Mouse (Mus musculus): ENCODE data around the gene Srrm4. TPM values are rescaled to one million over a fixed set of nuclear protein-coding genes. Genes with fewer than 3 reads are reported as not detected.
A peak's percentile ranks its signal among the peaks of the same experiment; 100 is the strongest.

The Srrm4 gene
- total RNA-seq, 2 experiments from 2014 or later = 45.3 to 53.8 TPM

DNA sequence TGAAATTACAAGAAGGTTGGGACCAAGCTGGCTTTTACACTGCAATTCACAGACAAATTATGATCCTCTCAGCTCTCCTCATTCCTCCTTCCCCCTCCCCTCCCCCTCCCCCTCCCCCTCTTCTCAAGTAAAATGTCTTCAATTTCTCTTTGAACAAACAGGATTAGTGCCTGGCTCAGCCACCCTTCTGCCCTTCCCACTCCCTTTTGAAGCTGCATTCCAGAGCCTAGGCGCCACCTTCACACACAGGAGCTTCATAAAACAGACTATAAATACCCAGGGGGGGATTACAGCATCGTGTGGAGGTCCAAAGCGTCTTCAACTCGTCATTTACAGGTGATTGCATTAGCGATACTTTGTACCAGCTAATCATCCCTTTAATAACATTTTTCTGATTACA is 175.4 kb downstream of the Srrm4 start:
- DNase-seq = no peak
- intact Hi-C loops (cut with DNase I) = no loop called here

DNA sequence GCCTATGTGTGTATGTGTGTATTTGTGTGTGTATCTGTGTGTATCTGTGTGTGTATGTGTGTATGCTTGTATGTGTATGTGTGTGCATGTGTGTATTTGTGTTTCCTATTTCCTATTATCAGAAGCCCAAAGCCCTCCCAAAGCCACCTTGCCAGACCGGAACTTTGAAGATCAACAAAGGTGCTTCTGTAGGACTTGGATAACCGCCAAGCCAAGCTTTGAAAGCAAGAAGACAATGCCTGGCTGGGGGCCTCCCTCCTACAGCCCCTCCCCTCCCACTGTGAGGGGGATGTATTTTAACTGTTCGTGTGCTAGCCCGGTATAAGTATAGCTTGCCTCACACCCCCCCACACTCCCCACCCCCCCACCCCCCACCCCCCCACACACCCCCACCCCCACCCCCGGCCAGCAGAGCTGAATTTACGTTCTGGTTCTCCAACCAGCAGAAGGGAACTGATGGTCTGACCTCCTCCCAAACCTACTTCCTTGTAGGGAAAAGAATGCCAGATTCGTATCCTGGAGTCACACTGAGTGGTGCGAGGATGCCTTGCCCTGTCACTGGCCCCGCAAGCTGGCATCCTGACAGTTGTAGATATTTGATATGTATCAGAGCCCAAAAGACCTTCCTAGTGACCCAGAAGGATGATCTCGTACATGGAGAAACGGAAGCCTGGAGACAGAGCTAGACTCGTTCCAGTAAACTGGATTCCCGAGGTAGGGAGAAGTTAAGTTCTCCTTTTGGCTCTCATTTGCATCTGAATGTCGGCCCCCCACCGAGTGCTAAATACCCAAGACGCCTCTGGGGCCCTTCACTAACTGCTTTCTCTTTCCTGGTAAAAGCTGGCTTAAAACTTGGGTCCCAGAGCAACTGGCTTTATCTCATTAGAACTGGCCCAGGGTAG is 181.7 kb downstream of the Srrm4 start:
- intact Hi-C loops (cut with DNase I) = no loop called here

DNA sequence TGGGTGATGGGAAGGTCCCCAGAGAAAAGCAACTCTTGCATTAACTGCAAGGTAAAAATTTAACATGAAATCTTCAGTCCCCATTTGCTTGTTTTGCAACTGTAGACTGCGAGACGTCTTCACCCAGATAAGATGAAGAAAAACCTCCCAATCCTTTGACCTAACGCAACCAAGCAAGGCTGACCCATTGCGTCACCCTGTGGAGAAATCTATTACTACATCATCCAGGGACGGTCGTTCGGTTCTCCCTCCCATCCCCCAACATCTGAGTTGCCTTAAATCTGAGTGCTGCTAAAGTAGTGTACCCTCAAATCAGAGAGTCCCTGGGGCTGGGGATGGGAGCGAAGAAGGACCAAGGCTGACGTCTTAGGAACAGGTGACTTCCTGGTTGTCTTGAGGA is 182.7 kb downstream of the Srrm4 start:
- intact Hi-C loops (cut with DNase I) = no loop called here
- no peak for DNase-seq

More for the DNA sequence above, 181.7 kb downstream of the Srrm4 start:
- no peak for DNase-seq

DNA sequence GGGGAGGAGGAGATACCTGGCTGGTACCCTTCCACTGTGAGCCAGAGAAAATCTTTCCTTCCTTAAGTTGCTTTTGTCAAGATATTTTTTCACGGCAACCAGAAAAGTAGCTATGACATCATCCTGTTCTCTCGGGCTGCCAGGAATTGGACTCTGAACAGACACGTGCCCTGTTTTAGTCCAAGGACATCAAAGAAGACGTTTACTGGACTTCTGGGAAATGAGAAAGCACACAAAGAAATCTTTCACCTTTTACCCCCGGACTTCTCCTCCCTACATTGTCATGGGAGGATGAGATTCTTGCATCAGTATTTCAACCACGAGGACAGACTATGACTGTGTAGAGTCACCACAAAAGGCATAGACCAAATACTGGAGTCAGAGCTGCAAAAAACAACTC is 183.7 kb downstream of the Srrm4 start:
- intact Hi-C loops (cut with DNase I) = no loop called here
- DNase-seq = no peak

DNA sequence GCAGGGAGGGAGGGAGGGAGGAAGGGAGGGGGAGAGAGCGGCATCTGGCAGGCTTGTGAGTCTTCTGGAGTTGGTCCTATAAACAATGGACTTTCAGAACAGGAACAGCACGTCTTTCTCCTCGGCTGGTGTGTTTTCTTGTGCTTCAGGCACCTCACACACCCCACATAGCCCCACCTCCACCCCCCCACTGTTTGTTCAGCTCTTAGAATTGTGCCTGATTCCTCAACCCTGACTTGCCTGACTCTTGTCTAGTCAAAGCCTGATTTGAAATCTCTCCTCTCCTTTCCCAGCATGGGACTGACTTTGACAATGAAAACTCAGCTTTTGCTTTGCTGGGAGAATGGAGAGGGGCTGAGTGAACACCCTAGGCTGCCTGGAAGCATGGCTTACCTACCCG is 184.3 kb downstream of the Srrm4 start:
- intact Hi-C loops (cut with DNase I) = no loop called here
- no peak for DNase-seq

DNA sequence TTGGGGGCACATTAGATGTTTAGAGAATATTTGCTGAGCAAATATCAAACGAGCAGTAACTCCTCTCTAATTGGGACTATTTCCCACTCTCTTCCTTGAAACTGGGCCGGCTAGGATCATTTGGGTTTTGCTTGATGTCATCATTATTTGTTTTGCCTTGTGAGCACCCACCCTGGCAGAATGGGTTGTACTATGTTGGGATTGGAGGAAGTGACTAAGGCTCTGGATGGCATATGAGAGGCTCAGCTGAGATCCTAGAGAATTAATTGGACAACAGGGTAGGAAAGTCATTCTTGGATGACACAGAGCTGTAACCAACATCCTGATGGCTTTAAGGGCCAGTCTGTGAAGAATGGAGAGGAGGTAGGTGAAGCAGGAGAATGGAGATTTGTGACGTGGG is 185.1 kb downstream of the Srrm4 start:
- no peak for DNase-seq
- intact Hi-C loops (cut with DNase I) = no loop called here

DNA sequence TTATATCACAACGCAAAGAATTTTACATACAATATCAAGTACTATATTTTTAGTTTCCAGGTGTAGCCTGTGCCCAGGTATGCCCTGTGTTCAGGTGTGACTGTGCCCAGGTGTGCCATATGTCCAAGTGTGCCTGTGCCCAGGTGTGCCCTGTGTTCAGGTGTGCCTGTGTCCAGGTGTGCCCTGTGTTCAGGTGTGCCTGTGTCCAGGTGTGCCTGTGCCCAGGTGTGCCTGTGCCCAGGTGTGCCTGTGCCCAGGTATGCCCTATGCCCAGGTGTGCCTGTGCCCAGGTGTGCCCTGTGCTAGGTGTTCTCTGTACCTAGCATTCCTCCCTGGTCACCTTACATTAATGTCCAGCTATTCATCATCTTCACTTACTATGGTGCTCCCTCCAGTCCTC is 185.7 kb downstream of the Srrm4 start:
- intact Hi-C loops (cut with DNase I) = no loop called here

DNA sequence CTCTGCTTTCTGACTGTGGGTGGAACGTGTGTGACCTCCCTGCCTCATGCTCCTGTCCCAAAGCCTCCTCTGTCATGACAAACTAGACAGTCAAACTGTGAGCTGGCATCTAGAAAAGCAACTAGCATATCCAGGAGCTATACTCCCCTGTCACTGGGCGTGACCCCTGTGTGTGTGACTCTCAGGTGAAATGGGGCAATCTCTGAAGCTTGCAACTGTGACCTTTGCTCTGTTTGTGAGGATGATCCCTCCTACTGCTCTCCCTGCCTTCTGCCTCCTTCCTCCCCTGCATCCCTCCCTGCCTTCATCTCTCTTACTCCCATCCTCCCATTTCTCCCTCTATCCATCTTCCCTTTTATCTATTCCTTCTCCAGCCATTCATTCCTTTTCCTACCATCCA is 187.6 kb downstream of the Srrm4 start:
- intact Hi-C loops (cut with DNase I) = no loop called here
- no peak for DNase-seq

More for the DNA sequence above, 185.7 kb downstream of the Srrm4 start:
- DNase-seq = no peak

DNA sequence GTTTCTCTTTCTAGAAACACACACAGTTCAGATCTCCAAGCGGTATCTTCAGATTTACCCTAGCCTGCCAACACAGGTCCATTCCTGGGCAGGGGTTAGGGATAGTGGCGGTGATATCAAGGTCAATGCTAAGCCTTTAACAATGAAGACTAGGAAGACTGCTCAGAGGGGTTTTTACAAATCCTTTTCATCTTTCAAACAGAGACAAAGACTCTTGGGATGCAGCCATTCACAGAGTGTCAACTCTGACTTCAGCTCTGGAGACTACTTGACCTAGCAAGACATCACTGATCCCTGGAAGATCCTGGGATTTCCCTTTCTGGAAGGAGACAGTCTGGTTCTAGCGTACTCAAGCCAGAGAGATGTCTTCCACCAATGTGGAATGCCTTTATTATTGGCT is 190.8 kb downstream of the Srrm4 start:
- intact Hi-C loops (cut with DNase I) = no loop called here
- no peak for DNase-seq

DNA sequence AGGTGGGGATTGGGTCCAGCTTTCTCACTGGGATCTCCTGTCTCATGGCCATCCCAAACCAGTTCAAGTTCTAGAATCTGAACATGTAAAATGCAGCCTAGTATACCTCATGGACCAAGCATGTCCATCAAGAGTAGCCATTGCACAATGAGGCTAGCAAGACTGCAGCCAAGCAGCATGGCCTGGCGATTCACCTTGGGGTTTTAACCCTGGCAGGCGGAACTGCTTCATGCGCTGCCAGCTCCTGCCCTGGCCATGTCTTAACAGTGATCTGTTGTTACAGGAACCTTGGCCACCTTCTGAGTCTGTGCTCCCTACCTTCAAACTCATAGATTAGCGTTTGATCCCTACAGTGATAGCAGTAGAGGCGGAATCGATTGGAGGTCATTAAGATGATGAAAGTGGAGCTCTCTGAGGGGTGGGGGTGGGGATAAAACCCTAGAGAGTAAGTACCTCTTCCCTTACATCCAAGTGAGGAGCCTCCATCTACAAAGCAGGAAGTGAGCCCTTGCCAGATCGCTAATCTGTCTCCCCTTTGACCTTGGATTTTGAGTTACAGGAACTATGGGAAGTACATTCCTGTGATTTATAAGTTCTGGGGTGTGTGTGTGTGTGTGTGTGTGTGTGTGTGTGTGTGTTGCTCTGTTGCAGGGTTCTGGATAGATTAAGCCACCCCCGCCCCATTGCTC is 191.4 kb downstream of the Srrm4 start:
- no peak for DNase-seq
- intact Hi-C loops (cut with DNase I) = no loop called here

DNA sequence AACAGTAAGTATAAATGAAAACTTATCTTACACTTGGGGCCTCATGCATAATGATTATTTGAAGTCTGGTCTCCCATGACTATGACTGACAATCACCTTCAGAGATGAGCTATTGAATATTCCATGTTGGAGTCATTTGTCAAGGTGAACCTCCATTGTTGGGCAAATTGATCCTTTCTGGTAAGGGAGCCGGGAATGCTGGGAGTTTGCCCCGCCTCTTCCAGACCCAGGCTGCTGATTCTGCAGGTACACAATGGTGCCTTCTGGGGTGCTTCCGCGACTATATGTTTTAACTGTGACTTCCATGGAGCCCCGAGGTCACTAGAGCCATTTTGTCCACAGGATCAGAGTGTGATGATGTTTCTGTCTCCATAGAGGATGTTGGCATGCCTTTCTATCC is 195.5 kb downstream of the Srrm4 start:
- no peak for DNase-seq
- intact Hi-C loops (cut with DNase I) = no loop called here

DNA sequence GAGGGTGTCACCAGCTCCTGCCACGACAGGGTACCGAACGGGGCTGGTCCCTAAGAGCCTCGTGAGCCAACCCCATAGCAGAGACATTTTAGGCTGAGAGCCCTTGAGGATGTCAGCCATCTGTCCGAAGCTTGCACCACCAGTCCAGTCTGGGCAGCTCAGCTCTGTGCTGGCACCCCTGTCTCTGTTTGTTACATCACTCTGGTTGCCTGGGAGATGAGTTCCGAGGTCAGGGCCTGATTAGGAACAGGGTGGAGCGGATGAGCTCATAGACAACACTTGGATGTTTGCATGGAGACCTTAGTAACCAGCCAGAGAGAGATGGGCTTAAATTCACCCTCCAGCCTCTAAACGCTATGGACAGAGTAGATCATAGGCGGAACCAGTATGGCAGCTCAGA is 199.0 kb downstream of the Srrm4 start:
- intact Hi-C loops (cut with DNase I) = no loop called here
- no peak for DNase-seq

DNA sequence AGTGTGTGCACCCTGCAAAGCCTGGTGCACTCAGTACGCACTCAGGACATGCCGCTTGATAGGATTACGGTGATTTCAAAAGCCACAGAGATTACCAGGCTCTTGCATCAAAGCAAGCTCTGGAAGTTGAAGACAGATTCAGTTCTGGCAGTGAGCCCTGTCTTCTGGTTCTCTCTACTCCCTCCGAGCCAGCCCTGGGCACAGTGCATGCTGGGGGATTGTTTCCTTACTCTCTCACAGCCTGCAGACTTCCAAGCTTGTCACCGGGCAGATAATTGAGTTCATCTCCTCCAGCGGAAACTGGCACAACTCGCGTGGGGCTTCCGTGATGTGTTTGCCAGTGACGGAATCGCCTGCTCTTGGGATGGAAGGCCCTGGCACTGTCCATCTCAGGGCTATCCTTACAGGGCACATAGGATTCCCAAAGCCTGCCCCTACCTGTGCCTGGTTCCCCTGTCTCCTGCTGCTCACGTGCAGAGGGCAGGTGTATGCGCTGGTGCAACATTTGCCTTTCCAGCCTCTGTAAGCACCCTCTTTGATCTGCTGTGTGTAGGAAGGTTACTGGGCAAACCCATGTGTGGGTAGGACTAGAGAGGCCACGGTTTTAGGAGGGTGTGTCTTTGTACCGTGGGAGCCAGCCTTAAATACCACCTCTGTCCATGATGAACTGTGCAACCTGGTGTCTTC is 201.6 kb downstream of the Srrm4 start:
- peak; percentile 68 for DNase-seq
- intact Hi-C loops (cut with DNase I) = no loop called here

DNA sequence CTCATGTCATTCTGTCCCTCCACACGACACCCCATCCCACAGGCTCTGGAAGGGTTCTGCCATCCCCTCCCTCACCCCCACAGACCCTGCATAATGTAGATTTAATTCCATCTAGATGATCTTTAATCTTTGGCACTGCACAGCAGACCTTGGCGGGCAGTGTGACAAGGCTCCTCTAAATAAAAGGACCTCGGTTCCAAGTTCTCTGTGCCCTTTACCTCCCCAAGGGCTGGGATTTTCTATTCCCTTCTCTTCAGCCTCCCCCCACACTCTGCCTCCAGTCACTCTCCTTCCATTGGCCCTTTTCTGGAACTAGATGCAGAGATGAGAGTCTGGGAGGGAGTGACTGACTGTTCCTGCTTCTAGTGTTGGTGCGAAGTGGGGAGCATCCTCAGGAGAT is 202.3 kb downstream of the Srrm4 start:
- intact Hi-C loops (cut with DNase I) = no loop called here

More for the DNA sequence above, 202.3 kb downstream of the Srrm4 start:
- DNase-seq = no peak

Other genes starting within 250 kb of the Srrm4 start
- gene Hspb8, start 169.0 kb downstream of the Srrm4 start, total RNA-seq (2021) = 1 to 10 TPM; 4.0 to 5.6 TPM

Measured in left cerebral cortex, postnatal 4 days (tissue).